Mouse (Mus musculus) cerebellum, adult 2 months (tissue): ENCODE measurements at regions not wholly inside any gene's neighbourhood (a gene's known extent, or its start where the extent isn't known, plus 50 kb on each side); places are given as distances from the start of the nearest gene placed in this dataset.

Experiments
- DNase-seq, 2 experiments: peaks; one replicate each; pipeline ENCODE4 v3.0.0; 2021
- H3K27ac ChIP-seq: fragments of 200-500 bp; 2 replicates; pipeline ENCODE4 v1.5.1; 2012; ENCODE audit warnings: low read length, control low read depth, inconsistent platforms; ENCODE audit not compliant: insufficient read depth
- H3K27me3 ChIP-seq: fragments of 200-500 bp; 2 replicates; pipeline ENCODE4 v1.6.1; 2012; ENCODE audit warnings: inconsistent platforms, mild to moderate bottlenecking, low read length, moderate library complexity; ENCODE audit not compliant: control insufficient read depth, insufficient read depth
- H3K4me1 ChIP-seq: fragments of 200-500 bp; 2 replicates; pipeline ENCODE4 v1.6.1; 2011; ENCODE audit warnings: low read length; ENCODE audit not compliant: control insufficient read depth, insufficient read depth
- H3K4me3 ChIP-seq: fragments of 200-500 bp; replicated peaks from 2 replicates; pipeline ENCODE3; 2011; ENCODE audit warnings: mild to moderate bottlenecking, low read depth, low read length, control low read depth; ENCODE audit not compliant: insufficient read depth
- CTCF ChIP-seq: fragments of 200-500 bp; IDR thresholded peaks from 2 replicates; pipeline ENCODE4 v1.5.1; 2011; ENCODE audit warnings: low read depth, mild to moderate bottlenecking, control low read depth, low read length, moderate library complexity, borderline replicate concordance; ENCODE audit not compliant: insufficient read depth
- POLR2A ChIP-seq: fragments of 200-500 bp; IDR thresholded peaks from 2 replicates; pipeline ENCODE4 v1.6.1; 2011; ENCODE audit warnings: low read length, control low read depth, borderline replicate concordance; ENCODE audit not compliant: insufficient read depth
- WGBS: fragments of 180-500 bp; shearing (Covaris S2); methylation state at CpG from one replicate; pipeline ENCODE4 v1.1.7; 2018; 5-methylcytosine and 5-hydroxymethylcytosine counted together

DNA sequence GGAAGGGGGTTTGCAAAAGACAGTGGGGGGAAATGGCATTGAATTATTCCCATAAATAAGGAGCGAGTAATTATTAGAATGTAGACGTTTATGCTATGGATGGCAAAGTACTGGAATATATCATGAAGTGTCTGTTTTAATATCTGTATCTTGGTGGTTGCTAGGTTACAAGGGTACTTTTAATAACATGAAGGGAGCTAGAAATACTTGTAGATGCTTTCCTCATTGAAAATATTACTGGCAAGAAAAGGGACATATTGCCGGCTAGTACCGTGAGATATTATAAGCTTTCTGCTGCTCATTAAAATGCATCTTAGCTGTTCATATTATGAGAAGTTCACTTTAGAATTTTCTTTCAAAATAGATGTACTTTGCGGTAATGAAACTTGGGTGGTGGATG lies 278.4 kb downstream of the Mex3b start:
- no peak for DNase-seq
- TF ChIP-seq CTCF: no peak
- no peak overlapping the region for H3K4me3 ChIP-seq
- H3K27me3 ChIP-seq: no peaks in the 10 kb centered on the region
- 93% methylated on average over 5 of the region's 5 CpGs for WGBS
- no peaks in the 10 kb centered on the region for H3K4me1 ChIP-seq
- H3K27ac ChIP-seq: no peak overlapping the region

DNA sequence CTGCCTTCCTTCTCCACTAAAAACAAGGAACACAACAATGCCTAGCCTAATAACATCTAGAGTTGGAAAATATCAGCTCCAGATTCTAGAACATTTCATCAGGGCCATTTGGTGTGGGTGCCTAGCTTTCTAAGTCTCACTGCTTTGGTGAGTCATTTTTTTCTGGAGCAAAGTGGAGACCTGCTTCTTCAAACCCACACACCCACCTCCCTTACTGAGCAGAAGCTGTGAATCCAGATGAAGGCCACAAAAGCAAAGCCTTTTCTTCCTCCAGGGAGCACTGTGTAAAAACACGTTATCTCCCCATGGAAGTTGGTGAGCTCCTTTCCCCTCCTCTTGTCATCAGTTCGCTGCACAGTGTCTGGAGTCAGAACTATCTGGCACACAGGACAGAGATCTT lies 294.1 kb downstream of the Mex3b start:
- no peak overlapping the region for H3K4me3 ChIP-seq
- TF ChIP-seq CTCF (no peak), POLR2A (no peak)
- no peak overlapping the region for H3K27ac ChIP-seq
- no peak for DNase-seq
- H3K27me3 ChIP-seq: no peaks in the 10 kb centered on the region
- WGBS: 57% methylated on average over 2 of the region's 2 CpGs
- H3K4me1 ChIP-seq: no peaks in the 10 kb centered on the region

DNA sequence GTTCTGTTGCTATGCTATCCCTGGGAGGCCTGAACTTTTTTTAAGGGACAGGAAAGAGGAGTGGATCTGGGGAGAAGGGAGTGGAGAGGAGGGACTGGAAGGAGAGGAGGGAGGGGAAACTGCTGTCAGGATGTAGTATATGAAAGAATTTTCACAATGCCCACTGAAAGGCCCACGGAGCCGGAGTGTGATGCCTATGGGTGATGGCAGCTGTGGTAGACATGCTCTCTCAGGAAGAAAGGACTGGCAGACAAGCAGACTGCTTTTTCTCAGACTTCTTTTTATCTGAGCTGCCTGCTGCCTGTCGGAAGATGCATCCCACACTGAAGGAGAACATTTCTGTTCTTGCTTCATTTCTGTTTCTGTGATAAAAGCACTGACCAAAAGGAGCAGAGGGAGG lies 295.7 kb downstream of the Mex3b start:
- Histone ChIP-seq H3K27ac (no peak overlapping the region), H3K27me3 (no peaks in the 10 kb centered on the region), H3K4me1 (no peaks in the 10 kb centered on the region), H3K4me3 (no peak overlapping the region)
- WGBS: 58% methylated on average over 3 of the region's 3 CpGs
- no peak for DNase-seq
- TF ChIP-seq CTCF (no peak), POLR2A (no peak)

DNA sequence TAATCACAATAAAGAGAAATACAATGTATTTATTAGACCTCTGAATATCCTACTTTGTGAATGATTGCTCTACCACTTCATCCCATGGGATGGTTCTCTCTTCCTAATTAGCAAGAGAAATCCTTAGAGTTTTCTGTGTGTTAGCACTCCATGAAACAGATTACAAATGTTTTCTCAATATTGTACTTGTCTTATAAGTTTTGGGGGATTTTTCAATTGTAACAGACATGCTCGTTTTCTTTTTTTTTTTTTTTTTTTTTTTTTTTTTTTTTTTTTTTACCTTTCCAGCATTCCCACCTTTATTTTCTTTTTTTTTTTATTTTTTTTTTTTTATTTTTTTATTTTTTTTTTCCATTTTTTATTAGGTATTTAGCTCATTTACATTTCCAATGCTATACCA lies 312.3 kb downstream of the Mex3b start:
- H3K27me3 ChIP-seq: no peaks in the 10 kb centered on the region
- H3K4me3 ChIP-seq: no peak overlapping the region
- 90% methylated on average over 1 of the region's 1 CpGs for WGBS
- no peak overlapping the region for H3K27ac ChIP-seq
- TF ChIP-seq POLR2A: no peak
- no peak for TF ChIP-seq CTCF
- no peak for DNase-seq
- H3K4me1 ChIP-seq: no peaks in the 10 kb centered on the region

DNA sequence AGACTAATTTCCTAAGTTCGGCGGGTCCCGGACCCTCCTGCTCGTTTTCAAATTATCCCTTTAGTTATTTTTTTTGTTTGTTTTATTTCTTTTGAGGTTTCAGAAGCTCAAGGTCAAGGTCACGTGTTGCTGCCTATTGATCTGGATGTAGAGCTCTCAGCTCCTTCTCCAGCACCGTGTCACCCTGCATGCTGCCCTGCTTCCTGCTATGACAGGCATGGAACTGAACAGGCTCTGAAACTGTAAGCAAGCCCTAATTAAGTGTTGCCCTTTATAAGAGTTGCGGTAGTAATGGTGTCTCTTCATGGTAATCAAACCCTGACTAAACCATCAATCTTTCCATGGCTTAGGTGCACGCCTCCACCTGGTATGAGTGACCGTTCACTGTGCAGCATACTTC lies 319.2 kb downstream of the Mex3b start:
- TF ChIP-seq CTCF (no peak), POLR2A (no peak)
- Histone ChIP-seq H3K4me1 (no peaks in the 10 kb centered on the region), H3K4me3 (no peak overlapping the region), H3K27me3 (no peaks in the 10 kb centered on the region), H3K27ac (no peak overlapping the region)
- 92% methylated on average over 9 of the region's 9 CpGs for WGBS
- no peak for DNase-seq

DNA sequence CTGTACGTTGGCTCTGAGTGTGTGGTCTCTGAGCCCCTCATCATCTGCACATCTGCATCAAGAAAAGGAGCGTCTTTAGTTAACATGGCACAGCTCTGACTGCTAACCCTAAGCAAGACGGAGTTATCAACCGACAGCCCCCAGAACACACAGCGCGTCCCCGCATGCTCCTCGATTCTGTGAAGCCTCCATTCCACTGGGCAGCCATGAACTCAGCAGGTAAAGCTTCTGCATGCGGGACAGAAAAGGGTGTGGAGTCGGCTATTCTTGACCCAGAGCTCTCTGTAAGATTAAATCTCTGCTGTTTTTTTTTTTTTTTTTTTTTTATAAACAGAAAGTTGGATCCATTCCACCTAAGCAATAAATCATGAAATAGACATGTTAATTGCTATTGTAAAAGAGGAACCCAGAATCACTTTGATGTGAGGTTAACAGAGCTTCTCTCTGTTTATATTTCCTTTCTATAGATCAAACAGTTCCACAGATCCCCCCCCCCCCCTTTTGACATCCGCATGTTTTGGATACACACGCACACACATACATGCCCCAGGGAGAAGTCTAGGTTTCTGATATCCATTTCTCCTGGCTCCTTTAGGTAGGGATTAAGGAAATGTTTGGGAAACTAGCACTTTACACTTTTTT lies 328.9 kb downstream of the Mex3b start:
- H3K4me3 ChIP-seq: no peak overlapping the region
- DNase-seq: no peak
- H3K27me3 ChIP-seq: no peaks in the 10 kb centered on the region
- WGBS: 88% methylated on average over 12 of the region's 12 CpGs
- H3K27ac ChIP-seq: no peak overlapping the region
- no peak for TF ChIP-seq CTCF
- TF ChIP-seq POLR2A: no peak
- no peaks in the 10 kb centered on the region for H3K4me1 ChIP-seq

DNA sequence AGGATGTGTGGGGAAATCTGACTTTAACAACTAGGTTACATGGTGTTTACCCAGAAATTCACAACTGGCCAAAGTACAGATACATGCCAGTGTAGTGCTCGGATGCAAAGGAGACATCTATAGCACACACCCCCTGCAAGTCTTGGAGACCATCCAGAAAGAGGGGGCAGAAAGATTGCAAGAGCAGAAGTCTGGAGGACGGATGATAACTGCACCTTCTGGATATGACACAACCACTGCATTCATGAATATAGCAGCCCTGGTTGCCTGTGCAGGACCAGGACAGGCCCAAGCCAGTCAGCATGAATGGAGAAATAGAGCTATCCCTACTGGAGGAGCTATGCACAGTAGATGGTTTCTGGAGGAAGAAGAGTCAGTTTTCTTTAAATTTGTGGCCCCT lies 330.4 kb downstream of the Mex3b start:
- no peaks in the 10 kb centered on the region for H3K27me3 ChIP-seq
- no peak for DNase-seq
- no peak for TF ChIP-seq CTCF
- no peak for TF ChIP-seq POLR2A
- WGBS: 62% methylated on average over 2 of the region's 2 CpGs
- no peak overlapping the region for H3K27ac ChIP-seq
- peaks cover 7% of the 10 kb centered on the region for H3K4me1 ChIP-seq
- H3K4me3 ChIP-seq: no peak overlapping the region

DNA sequence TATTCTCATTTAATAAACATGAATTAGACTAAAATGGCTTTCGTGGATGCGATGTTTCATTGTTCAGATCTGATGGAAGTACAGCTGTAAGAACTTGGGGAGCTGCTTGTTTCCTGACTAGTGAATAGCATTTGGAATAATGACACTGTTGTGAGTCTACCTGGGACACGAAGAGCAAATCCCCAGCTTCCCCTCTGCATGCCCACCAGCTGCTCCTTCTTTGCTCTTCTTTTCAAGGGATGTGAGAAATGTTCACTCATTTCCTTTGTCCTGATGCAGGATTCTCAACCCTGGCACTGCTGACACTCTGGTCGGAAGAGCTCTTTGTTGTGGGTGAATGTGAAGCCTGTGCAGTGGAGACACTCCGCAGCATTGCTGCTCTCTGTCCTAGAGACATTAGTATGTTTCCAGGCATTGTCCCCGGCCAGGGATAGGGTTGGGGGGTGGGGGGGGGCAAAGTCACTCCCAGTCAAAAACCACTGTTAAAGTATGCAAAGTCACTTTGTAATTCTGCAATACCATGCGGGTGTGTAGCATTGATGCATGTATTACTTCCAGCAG lies 334.1 kb downstream of the Mex3b start:
- H3K27me3 ChIP-seq: no peaks in the 10 kb centered on the region
- H3K27ac ChIP-seq: no peak overlapping the region
- WGBS: 44% methylated on average over 7 of the region's 7 CpGs
- TF ChIP-seq POLR2A (no peak), CTCF (no peak)
- no peak overlapping the region for H3K4me3 ChIP-seq
- peaks cover 23% of the 10 kb centered on the region for H3K4me1 ChIP-seq
- DNase-seq: no peak
